Mouse (Mus musculus) liver, postnatal 0 days (tissue): ENCODE results near the gene Sdk1. TPM values are rescaled to one million over a fixed set of nuclear protein-coding genes. Genes with fewer than 3 reads are reported as not detected.

Experiments used
- ATAC-seq: fragments of 200-750 bp; cut with Nextera tagmentation; 2 replicates; pipeline ENCODE4 v1.8.0; 2017; ENCODE audit warnings: mild to moderate bottlenecking, moderate library complexity
- DNase-seq: peaks from one replicate; pipeline ENCODE4 v3.0.0-alpha.2; 2016
- H3K27ac ChIP-seq: fragments of 300-500 bp; sonication (generic); 2 replicates; pipeline ENCODE4 v1.5.1; 2014; ENCODE audit warnings: antibody characterized with exemption, moderate library complexity, mild to moderate bottlenecking, low read depth
- H3K27me3 ChIP-seq: fragments of 300-500 bp; sonication (generic); 2 replicates; pipeline ENCODE4 v1.6.1; 2014; ENCODE audit warnings: low read length, control low read depth, mixed read lengths; ENCODE audit not compliant: insufficient read depth
- H3K36me3 ChIP-seq: fragments of 300-500 bp; sonication (generic); replicated peaks from 2 replicates; pipeline ENCODE4 v1.6.1; 2014; ENCODE audit warnings: mild to moderate bottlenecking, control low read depth, low read length, moderate library complexity, mixed read lengths; ENCODE audit not compliant: insufficient read depth
- H3K4me1 ChIP-seq: fragments of 300-500 bp; sonication (generic); 2 replicates; pipeline ENCODE4 v1.6.1; 2014; ENCODE audit warnings: antibody characterized with exemption, mild to moderate bottlenecking, control low read depth; ENCODE audit not compliant: insufficient read depth
- H3K4me2 ChIP-seq: fragments of 300-500 bp; sonication (generic); 2 replicates; pipeline ENCODE4 v1.6.1; 2014; ENCODE audit warnings: low read depth, mild to moderate bottlenecking, low read length, moderate library complexity, mixed read lengths
- H3K4me3 ChIP-seq: fragments of 300-500 bp; sonication (generic); 2 replicates; pipeline ENCODE4 v1.5.1; 2014; ENCODE audit warnings: low read depth, low read length
- H3K9ac ChIP-seq: fragments of 300-500 bp; sonication (generic); replicated peaks from 2 replicates; pipeline ENCODE4 v1.6.1; 2014; ENCODE audit warnings: mild to moderate bottlenecking, moderate library complexity
- H3K9me3 ChIP-seq: fragments of 300-500 bp; sonication (generic); 2 replicates; pipeline ENCODE4 v1.6.1; 2016; ENCODE audit warnings: mild to moderate bottlenecking, control low read depth, low read length, mixed read lengths
- CTCF ChIP-seq: sonication (generic); IDR thresholded peaks from 2 replicates; pipeline ENCODE4 v1.5.1; 2016; ENCODE audit warnings: antibody characterized with exemption, low read depth
- EP300 ChIP-seq: IDR thresholded peaks from 2 replicates; pipeline ENCODE4 v1.6.1; 2016; ENCODE audit warnings: antibody characterized with exemption, low read depth, mild to moderate bottlenecking
- WGBS: fragments of 180-500 bp; shearing (Covaris S2); extraction: QIAGEN DNeasy Blood & Tissue Kit; methylation state at CpG from one replicate; pipeline ENCODE4 v1.1.7; 2014; ENCODE audit not compliant: insufficient replicate concordance; 5-methylcytosine and 5-hydroxymethylcytosine counted together
- polyA plus RNA-seq: library from polyadenylated mRNA; unstranded; fragments of >200 nt; fragmentation: Nextera tagmentation; extraction: Ambion mirVana; gene quantifications from 2 replicates; pipeline ENCODE4 v1.2.1, GENCODE M21; 2015

Sdk1 gene
- polyA plus RNA-seq, 1 experiment from 2014 or later = 0.06 TPM

DNA sequence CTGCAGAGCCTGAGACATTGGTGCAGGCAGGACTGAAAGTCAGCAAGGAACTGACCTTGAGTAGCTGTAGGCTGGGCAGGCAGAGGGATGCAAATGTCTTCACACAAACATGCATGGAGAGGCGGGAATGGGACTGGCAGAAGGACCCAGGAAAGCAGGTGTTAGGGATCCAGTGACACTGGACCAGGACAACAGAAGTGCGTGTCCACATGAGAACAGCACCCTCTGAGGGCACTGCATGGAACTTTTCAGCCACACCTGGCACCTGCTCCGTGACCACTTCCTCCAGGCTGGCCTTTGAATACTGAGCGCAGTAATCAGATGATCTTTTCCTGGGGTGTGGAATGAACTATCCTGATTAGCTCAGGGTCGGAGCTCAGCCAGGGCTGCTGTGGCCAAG lies 298.9 kb downstream of the Sdk1 start:
- no peak for ATAC-seq
- 48% methylated on average over 5 of the region's 5 CpGs for WGBS

DNA sequence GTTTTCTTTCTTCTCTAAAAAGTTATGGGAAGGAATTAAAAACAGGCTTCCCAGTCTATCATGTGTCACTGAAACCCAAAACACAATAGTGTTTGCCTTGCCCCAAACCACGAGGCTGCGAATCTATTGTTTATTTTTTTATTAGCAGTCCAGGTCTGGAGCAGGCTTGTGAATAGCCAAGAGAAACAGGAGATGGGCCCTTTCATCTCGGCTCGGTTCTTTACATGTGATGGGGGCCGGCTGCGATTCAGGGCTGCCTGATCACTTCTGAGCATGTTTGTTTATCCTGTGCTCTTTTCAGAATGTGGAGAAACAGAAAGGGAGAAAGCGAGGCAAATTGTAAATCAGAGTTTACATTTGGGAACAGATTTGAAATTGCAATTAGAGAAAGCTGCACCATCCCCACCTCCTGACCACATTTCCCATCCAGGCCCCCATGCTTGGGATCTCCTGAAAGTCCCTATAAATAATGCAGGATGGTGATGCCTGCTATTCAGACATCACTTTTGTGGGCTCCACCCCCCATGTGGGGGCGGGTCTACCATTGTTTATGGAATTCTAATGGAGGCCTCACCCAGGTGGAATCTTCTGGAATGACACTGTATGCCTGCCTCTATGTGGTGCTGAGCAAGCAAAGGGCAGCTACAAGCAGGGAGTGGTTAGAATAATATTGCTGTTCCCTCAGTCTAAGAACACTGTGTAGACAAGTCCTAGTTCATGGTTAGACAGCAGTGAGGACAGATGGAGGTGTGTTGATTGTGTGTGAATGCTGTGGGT lies 301.8 kb downstream of the Sdk1 start:
- Histone ChIP-seq H3K4me1 (no peaks in the 10 kb centered on the region), H3K36me3 (no peaks in the 10 kb centered on the region), H3K4me2 (no peak overlapping the region), H3K9ac (no peak overlapping the region), H3K27me3 (no peaks in the 10 kb centered on the region), H3K4me3 (no peak overlapping the region), H3K9me3 (no peaks in the 10 kb centered on the region), H3K27ac (no peak overlapping the region)
- ATAC-seq (no peak), DNase-seq (no peak)
- WGBS = 31% methylated on average over 8 of the region's 8 CpGs
- TF ChIP-seq CTCF = no peak
- TF ChIP-seq EP300 = no peak

More for the DNA sequence above, 298.9 kb downstream of the Sdk1 start:
- DNase-seq = no peak
- no peak overlapping the region for H3K4me3 ChIP-seq
- TF ChIP-seq EP300 (no peak), CTCF (peak; percentile 33)
- no peak overlapping the region for H3K27ac ChIP-seq
- H3K4me2 ChIP-seq = no peak overlapping the region
- no peaks in the 10 kb centered on the region for H3K4me1 ChIP-seq
- H3K36me3 ChIP-seq = no peaks in the 10 kb centered on the region
- no peak overlapping the region for H3K9ac ChIP-seq
- no peaks in the 10 kb centered on the region for H3K27me3 ChIP-seq
- no peaks in the 10 kb centered on the region for H3K9me3 ChIP-seq

DNA sequence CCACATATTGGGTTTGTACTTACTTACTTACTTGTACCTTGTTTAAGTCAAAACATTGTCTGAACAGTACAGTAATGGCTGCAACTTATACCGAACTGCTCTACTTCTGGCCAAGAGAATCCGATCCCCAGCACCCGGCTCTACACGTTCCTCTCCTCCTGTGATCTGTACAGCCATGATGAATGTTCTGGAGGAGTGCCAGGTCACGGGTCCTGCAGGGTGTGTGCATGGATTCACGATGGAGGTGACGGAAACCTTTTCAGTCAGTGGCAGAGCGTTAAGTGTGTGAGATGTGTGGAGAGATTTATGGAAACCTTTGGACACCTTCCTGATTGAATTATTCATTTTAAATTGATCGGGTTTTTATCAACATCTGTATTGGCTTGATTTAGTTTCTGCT lies 312.2 kb downstream of the Sdk1 start:
- H3K9ac ChIP-seq = no peak overlapping the region
- DNase-seq (no peak), ATAC-seq (no peak)
- H3K4me2 ChIP-seq = no peak overlapping the region
- no peaks in the 10 kb centered on the region for H3K4me1 ChIP-seq
- no peaks in the 10 kb centered on the region for H3K9me3 ChIP-seq
- TF ChIP-seq CTCF (no peak), EP300 (no peak)
- H3K27ac ChIP-seq = no peak overlapping the region
- no peaks in the 10 kb centered on the region for H3K27me3 ChIP-seq
- WGBS = 78% methylated on average over 9 of the region's 9 CpGs
- no peak overlapping the region for H3K4me3 ChIP-seq
- no peaks in the 10 kb centered on the region for H3K36me3 ChIP-seq

DNA sequence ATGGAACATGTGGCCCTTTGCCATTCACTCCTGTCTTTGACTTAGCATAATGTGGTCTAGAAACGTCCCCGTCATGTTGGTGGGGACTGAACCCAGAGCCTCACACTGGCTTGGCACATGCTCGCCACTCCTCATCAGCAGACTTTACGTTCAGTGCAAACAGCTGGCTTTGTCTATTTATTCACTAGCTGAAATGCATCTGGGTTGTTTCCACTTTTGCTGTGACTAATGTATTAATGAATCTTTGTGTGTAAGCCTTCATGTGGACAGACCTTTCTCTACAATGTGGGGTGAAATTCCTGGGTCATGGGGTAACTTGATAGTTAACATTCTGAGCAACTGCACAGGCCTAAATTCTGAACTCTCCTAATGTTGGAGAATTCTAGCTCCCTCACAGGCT lies 317.4 kb downstream of the Sdk1 start:
- H3K4me1 ChIP-seq = no peaks in the 10 kb centered on the region
- ATAC-seq = no peak
- no peak overlapping the region for H3K4me3 ChIP-seq

DNA sequence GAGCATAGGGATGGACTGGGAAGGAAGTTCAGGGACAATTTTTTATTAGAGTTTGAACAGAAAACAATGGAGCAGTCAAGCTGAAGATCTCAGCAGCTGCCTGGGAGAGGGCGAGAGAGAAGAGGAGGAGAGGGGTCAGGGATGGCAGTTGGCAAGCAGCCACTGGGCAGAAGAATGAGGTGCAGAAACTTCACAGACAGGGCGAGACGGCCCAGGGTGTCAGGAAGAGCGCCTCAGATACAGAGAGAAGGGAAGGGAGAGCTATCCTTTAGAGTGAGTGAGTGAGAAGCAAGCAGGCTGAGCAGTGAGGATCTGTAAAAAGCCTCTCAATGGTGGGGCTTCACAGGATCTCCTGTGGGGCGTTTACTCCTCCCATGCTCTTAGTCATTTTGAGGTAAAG lies 319.0 kb downstream of the Sdk1 start:
- no peak overlapping the region for H3K27ac ChIP-seq
- H3K4me3 ChIP-seq = no peak overlapping the region
- TF ChIP-seq CTCF (no peak), EP300 (no peak)
- no peak for DNase-seq
- WGBS = 69% methylated on average over 5 of the region's 5 CpGs
- ATAC-seq = no peak
- no peak overlapping the region for H3K9ac ChIP-seq
- H3K4me1 ChIP-seq = no peaks in the 10 kb centered on the region
- no peak overlapping the region for H3K4me2 ChIP-seq
- no peaks in the 10 kb centered on the region for H3K36me3 ChIP-seq
- no peaks in the 10 kb centered on the region for H3K27me3 ChIP-seq
- peaks cover 3% of the 10 kb centered on the region; the same call in 1 of the 2 replicates for H3K9me3 ChIP-seq

More for the DNA sequence above, 317.4 kb downstream of the Sdk1 start:
- WGBS = 73% methylated on average over 4 of the region's 4 CpGs
- no peaks in the 10 kb centered on the region for H3K36me3 ChIP-seq
- no peak for DNase-seq
- TF ChIP-seq CTCF (no peak), EP300 (no peak)
- no peaks in the 10 kb centered on the region for H3K9me3 ChIP-seq
- H3K27me3 ChIP-seq = no peaks in the 10 kb centered on the region
- H3K4me2 ChIP-seq = no peak overlapping the region
- H3K9ac ChIP-seq = no peak overlapping the region
- no peak overlapping the region for H3K27ac ChIP-seq

DNA sequence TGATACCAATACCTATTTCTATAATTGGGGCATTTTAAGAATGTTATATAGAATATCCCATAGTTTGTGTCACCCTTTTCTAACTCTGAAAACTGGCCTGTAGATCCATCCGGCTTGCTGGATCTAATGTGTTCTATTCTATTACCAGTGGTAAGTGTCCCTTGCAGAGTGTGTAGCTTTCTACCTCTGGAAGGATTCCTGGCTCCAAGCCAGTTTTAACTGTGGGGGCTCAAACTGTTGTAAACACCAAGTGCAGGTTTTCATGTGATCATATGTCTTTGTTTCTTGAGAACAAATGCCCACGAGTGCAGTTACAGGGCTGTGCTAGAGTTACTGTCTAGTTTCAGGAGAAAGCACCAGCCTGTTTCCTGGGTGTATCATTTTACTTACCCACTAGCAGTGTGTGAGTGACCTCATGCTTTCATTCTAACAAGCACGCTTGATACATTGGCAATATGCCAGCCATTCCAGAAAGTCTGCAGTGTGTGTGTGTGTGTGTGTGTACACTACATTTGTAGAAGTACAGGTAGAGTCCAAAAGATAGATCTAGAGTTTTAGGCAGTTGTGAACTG lies 320.8 kb downstream of the Sdk1 start:
- no peaks in the 10 kb centered on the region for H3K36me3 ChIP-seq
- TF ChIP-seq CTCF = no peak
- no peak for TF ChIP-seq EP300
- H3K4me3 ChIP-seq = no peak overlapping the region
- DNase-seq (no peak), ATAC-seq (no peak)
- H3K27me3 ChIP-seq = no peaks in the 10 kb centered on the region
- WGBS = 72% methylated on average over 3 of the region's 3 CpGs
- H3K9me3 ChIP-seq = peaks cover 3% of the 10 kb centered on the region; the same call in 1 of the 2 replicates
- H3K27ac ChIP-seq = no peak overlapping the region
- no peaks in the 10 kb centered on the region for H3K4me1 ChIP-seq
- H3K4me2 ChIP-seq = no peak overlapping the region
- no peak overlapping the region for H3K9ac ChIP-seq
